Mouse (Mus musculus) gastrocnemius, postnatal 10 days (tissue): ENCODE measurements around the gene Bpi. TPM values are rescaled to one million over a fixed set of nuclear protein-coding genes. Genes with fewer than 3 reads are reported as not detected.

Experiments used
- DNase-seq: peaks from one replicate; pipeline ENCODE4 v3.0.0; 2021; ENCODE audit warnings: mixed read lengths
- long read RNA-seq, 2 experiments: library from polyadenylated mRNA; stranded (forward); transcript quantifications; one replicate each; pipeline ENCODE4 v2.0.0; 2021
- total RNA-seq, 2 experiments: library from RNA; stranded (reverse); gene quantifications; 2 replicates each; pipeline ENCODE4 v1.2.3; 2021

Gene Bpi
- total RNA-seq = not detected
- long read RNA-seq, experiment 1 = 0 reads
- long read RNA-seq, experiment 2 = 0 reads

- no peak for DNase-seq
These were observed at the start of gene Bpi for GRCm38 (mm10) chr2:158258005-158258418. Gene Bpi (plus strand): TSS chr2:158258094.

- DNase-seq = no peak
These were observed 48.1 kb upstream of the Bpi start for GRCm38 (mm10) chr2:158209776-158210175.

- peak; percentile 58 for DNase-seq
These were observed 47.4 kb upstream of the Bpi start for GRCm38 (mm10) chr2:158210503-158210902.

- no peak for DNase-seq
These were observed 46.9 kb upstream of the Bpi start for GRCm38 (mm10) chr2:158210958-158211357.

GRCm38 (mm10) chr2:158211764-158212471, 46.0 kb upstream of the Bpi start:
- DNase-seq = no peak

- DNase-seq = no peak
These were observed 42.4 kb upstream of the Bpi start for GRCm38 (mm10) chr2:158215283-158216117.

GRCm38 (mm10) chr2:158216510-158216909, 41.4 kb upstream of the Bpi start:
- DNase-seq = no peak

DNA sequence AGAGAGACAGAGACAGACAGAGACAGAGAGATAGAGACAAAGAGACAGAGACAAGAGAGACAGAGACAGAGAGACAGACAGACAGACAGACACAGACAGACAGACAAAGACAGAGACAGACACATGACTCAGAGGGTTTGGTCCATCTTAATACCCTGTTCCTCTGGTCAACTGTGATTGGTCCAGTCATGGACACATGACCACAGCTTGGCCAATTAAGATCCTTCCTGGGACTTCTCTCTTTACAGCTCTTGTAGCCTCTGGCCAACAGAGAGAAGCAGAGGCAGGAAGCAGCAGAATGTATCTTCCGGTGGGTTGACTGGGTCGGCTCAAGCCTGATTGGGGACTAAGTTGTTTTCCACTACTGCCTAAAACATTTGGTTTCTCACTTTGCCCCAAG, 38.3 kb upstream of the Bpi start:
- DNase-seq = no peak

DNA sequence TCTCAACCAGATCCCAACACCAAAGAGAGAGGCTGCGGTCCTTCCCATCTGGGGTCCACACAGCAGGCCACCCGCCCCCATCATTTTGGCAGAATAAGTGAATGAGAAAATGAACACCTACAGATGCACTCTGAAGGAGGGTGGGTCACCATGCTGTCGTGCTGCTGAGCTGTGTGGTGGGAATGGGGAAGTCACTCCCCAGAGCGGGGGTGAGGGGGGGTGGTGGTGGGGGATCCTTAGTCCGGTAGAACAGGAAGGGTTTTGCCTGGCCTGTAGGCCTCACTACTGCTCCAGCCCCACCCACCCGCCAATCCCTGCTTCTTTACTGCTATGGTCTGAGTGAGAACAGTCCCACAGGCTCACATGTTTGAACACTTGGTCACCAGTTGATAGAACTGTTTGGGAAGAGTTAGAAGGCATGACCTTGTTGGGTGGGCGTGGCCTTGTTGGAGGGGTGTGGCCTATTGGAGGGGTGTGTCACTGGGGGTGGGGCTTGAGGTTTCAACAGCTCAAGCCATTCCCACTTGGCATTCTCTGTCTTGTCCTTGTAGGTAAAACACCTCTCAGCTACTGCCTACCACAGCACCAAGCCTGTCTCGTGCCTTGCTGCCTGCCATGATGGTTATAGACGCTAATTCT, 36.3 kb upstream of the Bpi start:
- no peak for DNase-seq

DNA sequence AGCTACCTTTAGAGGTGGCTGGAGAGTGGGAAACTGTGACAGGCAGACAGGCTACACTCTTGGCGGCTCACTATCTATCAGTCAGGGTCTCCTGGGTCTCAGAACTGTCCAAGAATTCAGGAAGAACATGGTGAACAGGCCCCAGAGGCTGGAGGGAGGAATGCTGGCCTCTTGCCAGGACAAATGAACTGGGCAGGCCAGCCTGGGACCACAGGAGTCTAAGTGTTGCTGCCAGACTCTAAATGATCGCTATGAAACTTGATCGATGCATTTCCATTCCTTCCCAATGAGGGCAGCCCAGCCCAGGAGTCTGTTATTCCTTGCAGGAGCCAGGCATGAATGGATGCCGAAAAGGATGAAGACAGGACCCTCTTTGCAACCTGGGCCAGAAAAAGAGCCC, 35.2 kb upstream of the Bpi start:
- DNase-seq = peak; percentile 61

DNA sequence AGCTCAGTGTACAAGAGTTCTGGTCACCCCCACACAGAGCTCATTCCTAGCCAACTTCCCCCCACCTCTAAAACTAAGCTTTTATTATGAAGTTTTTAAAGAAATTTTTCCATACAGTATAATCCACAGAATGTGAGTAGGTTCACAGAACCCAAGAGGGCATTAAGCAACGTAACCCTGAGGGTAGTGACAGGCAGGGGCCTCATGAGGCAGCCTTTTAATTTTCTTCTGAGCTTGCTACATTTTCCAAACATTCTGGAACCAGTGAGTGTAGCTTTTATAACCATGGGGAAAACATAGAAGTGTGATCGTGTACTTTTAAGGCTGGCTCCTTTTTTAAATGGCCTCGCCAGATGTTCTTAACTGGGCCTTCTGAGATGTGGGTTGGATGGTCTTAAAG, 34.4 kb upstream of the Bpi start:
- no peak for DNase-seq

GRCm38 (mm10) chr2:158225301-158225700, 32.6 kb upstream of the Bpi start:
- DNase-seq = peak; percentile 45

- DNase-seq = peak; percentile 31
These were observed 29.0 kb upstream of the Bpi start, which contains the start of gene D630003M21Rik for GRCm38 (mm10) chr2:158228670-158229502. Gene D630003M21Rik (minus strand): TSS chr2:158229222.

DNA sequence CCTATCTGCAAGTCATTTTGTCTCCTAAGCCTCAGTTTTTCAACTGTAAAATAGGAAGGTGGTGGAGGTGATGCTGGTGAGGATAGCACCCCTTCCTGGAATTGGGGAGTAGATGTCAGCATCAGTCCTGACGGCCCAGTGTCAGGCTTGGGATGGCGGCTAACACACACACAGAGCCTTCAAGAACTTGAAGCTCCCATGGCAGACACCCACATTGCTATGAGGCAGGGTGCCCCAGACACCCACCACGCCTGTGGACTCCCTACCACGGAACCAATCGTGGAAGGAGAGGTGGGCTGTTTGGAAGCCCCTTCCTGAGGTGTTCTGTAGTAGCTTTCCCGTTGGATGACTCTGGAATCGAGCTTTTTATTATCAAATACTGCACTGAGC, 28.4 kb upstream of the Bpi start:
- DNase-seq = no peak

GRCm38 (mm10) chr2:158230617-158231016, 27.3 kb upstream of the Bpi start:
- DNase-seq = no peak

DNA sequence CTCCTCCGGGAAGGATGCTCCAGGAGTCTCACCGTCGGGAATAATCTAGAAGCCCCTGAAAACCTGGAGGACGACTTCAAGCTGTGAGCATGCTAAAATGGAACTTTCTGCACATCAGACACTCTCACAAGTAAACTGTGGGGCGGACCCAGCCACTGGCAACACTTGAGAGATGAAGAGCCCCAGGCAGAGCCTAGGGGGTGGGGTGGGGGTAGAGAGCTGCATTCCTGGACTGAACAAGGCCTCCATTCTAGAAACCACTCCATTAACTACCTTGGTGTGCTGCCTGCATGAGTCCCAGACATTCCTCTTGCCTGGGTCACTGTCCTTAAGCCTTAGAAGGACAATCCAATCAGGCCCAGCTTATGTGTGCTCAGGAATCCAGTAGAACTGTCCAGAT, 26.8 kb upstream of the Bpi start:
- DNase-seq = no peak

DNA sequence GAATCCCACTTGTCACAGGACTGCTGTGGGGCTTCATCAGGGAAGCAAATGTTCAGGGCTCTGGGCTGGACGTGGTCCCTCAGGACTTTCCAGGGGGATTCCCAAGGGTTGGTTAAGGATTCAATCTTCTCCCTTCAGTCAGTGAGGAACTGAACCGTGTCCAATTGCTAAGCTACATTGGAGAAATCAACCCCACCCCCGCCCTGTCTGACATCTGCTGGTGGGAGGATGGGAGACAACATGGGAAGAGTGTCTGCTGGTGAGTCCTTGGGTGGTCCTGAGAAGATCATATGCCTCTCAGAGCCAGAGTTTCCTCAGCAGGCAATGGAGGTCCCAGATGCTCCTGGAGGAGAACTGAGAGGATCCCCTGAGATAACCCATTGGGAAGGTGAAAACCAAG, 25.5 kb upstream of the Bpi start:
- DNase-seq = no peak

DNA sequence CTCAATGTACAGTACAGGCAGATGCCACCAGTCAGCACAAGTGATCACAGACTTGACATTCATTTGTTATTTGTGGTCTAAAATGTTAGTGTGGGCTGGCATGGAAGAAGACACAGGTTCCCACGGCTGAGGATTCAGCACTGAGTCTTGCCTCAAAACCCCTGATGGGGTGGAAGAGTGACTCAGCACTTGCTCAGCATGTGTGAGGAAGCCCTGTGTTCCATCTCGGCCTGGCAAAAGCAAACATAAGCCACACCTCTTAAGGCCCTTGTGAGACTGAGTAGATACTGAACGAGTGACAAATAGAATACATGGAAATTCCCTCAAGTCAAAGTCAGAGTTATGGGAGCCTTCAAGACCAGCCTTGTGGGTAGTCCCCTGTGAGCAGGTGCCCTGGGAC, 24.8 kb upstream of the Bpi start:
- DNase-seq = no peak

GRCm38 (mm10) chr2:158236698-158237097, 21.2 kb upstream of the Bpi start:
- no peak for DNase-seq

- DNase-seq = no peak
These were observed 19.8 kb upstream of the Bpi start for GRCm38 (mm10) chr2:158238101-158238500.

- DNase-seq = no peak
These were observed 16.7 kb upstream of the Bpi start for GRCm38 (mm10) chr2:158241126-158241738.
